Mouse (Mus musculus) embryonic fibroblast, embryonic 13.5 days (primary cell): ENCODE measurements at regions not wholly inside any gene's neighbourhood (a gene's known extent, or its start where the extent isn't known, plus 50 kb on each side); places are given as distances from the start of the nearest gene placed in this dataset.

ENCODE experiments used
- H3K27ac ChIP-seq: 2 replicates; pipeline ENCODE4 v1.5.1; 2012; ENCODE audit warnings: low read length, control low read depth, inconsistent platforms; ENCODE audit not compliant: insufficient read depth
- H3K4me1 ChIP-seq: 2 replicates; pipeline ENCODE4 v1.6.1; 2011; ENCODE audit warnings: low read length; ENCODE audit not compliant: control insufficient read depth, insufficient read depth
- H3K4me3 ChIP-seq: 2 replicates; pipeline ENCODE4 v1.5.1; 2011; ENCODE audit warnings: mild to moderate bottlenecking, control low read depth, low read length; ENCODE audit not compliant: insufficient read depth
- CTCF ChIP-seq: IDR thresholded peaks from 2 replicates; pipeline ENCODE4 v1.5.1; 2011; ENCODE audit warnings: mild to moderate bottlenecking, control low read depth, low read length, moderate library complexity, borderline replicate concordance; ENCODE audit not compliant: insufficient read depth
- POLR2A ChIP-seq: IDR thresholded peaks from 2 replicates; pipeline ENCODE4 v1.6.1; 2011; ENCODE audit warnings: low read depth, mild to moderate bottlenecking, control low read depth, low read length, moderate library complexity

GRCm38 (mm10) chr3:38613706-38614105 lies 129.1 kb upstream of the Ankrd50 start:
- no peak overlapping the region for H3K27ac ChIP-seq
- TF ChIP-seq POLR2A: no peak
- 0 out of 2 replicates have a peak, but pooled peaks cover 3% of the 10 kb centered on the region for H3K4me1 ChIP-seq
- H3K4me3 ChIP-seq: no peak overlapping the region

GRCm38 (mm10) chr3:38591531-38591930 lies 106.9 kb upstream of the Ankrd50 start:
- no peak for TF ChIP-seq POLR2A
- no peak for TF ChIP-seq CTCF
- Histone ChIP-seq H3K27ac (no peak overlapping the region), H3K4me1 (no peaks in the 10 kb centered on the region), H3K4me3 (no peak overlapping the region)

- no peak for TF ChIP-seq POLR2A
- no peak for TF ChIP-seq CTCF
- Histone ChIP-seq H3K4me3 (no peak overlapping the region), H3K27ac (no peak overlapping the region), H3K4me1 (no peaks in the 10 kb centered on the region)
Observed at GRCm38 (mm10) chr3:38588966-38589365, 104.3 kb upstream of the Ankrd50 start.

- Histone ChIP-seq H3K4me1 (no peaks in the 10 kb centered on the region), H3K27ac (no peak overlapping the region)
- TF ChIP-seq CTCF: no peak
- no peak for TF ChIP-seq POLR2A
Observed at GRCm38 (mm10) chr3:38585509-38585908, 100.9 kb upstream of the Ankrd50 start.

GRCm38 (mm10) chr3:38579781-38580180 lies 95.1 kb upstream of the Ankrd50 start:
- no peak for TF ChIP-seq POLR2A
- Histone ChIP-seq H3K27ac (no peak overlapping the region), H3K4me3 (no peak overlapping the region), H3K4me1 (no peaks in the 10 kb centered on the region)

More at GRCm38 (mm10) chr3:38585509-38585908, 100.9 kb upstream of the Ankrd50 start:
- no peak overlapping the region for H3K4me3 ChIP-seq

GRCm38 (mm10) chr3:38577890-38578628 lies 93.4 kb upstream of the Ankrd50 start:
- Histone ChIP-seq H3K4me1 (no peaks in the 10 kb centered on the region), H3K4me3 (no peak overlapping the region), H3K27ac (no peak overlapping the region)
- TF ChIP-seq CTCF (no peak), POLR2A (no peak)

GRCm38 (mm10) chr3:38573594-38573993 lies 89.0 kb upstream of the Ankrd50 start:
- Histone ChIP-seq H3K27ac (no peak overlapping the region), H3K4me1 (no peaks in the 10 kb centered on the region), H3K4me3 (no peak overlapping the region)
- TF ChIP-seq POLR2A (no peak), CTCF (no peak)

GRCm38 (mm10) chr3:38572159-38572558 lies 87.5 kb upstream of the Ankrd50 start:
- TF ChIP-seq CTCF: no peak
- TF ChIP-seq POLR2A: no peak
- H3K4me1 ChIP-seq: no peaks in the 10 kb centered on the region
- no peak overlapping the region for H3K4me3 ChIP-seq
- no peak overlapping the region for H3K27ac ChIP-seq

GRCm38 (mm10) chr3:38571224-38571623 lies 86.6 kb upstream of the Ankrd50 start:
- Histone ChIP-seq H3K4me1 (peaks cover 6% of the 10 kb centered on the region), H3K4me3 (no peak overlapping the region), H3K27ac (no peak overlapping the region)
- TF ChIP-seq POLR2A (no peak), CTCF (no peak)

GRCm38 (mm10) chr3:38569001-38569400 lies 84.4 kb upstream of the Ankrd50 start:
- Histone ChIP-seq H3K4me3 (no peak overlapping the region), H3K27ac (no peak overlapping the region), H3K4me1 (peaks cover 6% of the 10 kb centered on the region)
- TF ChIP-seq POLR2A (no peak), CTCF (no peak)

- H3K4me3 ChIP-seq: no peak overlapping the region
- no peak for TF ChIP-seq POLR2A
- H3K27ac ChIP-seq: no peak overlapping the region
- peaks cover 6% of the 10 kb centered on the region for H3K4me1 ChIP-seq
Observed at GRCm38 (mm10) chr3:38568596-38568975, 83.9 kb upstream of the Ankrd50 start.
